In genomic region chr10:13008737-13009121, GRCm38 (mm10) we compare ENCODE assay signal across 8 mouse cellular contexts. TPM values are rescaled to one million over a fixed set of nuclear protein-coding genes. Genes with fewer than 3 reads are reported as not detected.
DNase-seq lines count a peak whose midpoint lies in the region; ATAC-seq and TF ChIP-seq lines count a peak whose summit lies in the region.

No protein-coding gene starts in this region.

- peaks cover 18% of the 10 kb centered on the region for H3K79me2 ChIP-seq in CH12.LX (replicated peaks; ENCODE audit: control insufficient read depth, extremely low read depth, insufficient read depth, poor library complexity, severe bottlenecking)

- peak overlapping the region; percentile 74 for H3K9ac ChIP-seq in CH12.LX (ENCODE audit: insufficient read depth, low read depth)
- peak overlapping the region; percentile 79 for H3K9ac ChIP-seq in forebrain, embryonic 13.5 days
- peak overlapping the region; percentile 69 for H3K9ac ChIP-seq in liver, embryonic 14.5 days (replicated peaks)

- ATAC-seq in frontal cortex, adult (ENCODE audit: low TSS enrichment) = peak; percentile 26; the same call in 1 of the 2 replicates
- no peak; the same call in 1 of the 2 replicates for ATAC-seq in forebrain, embryonic 13.5 days
- peak; percentile 51 for ATAC-seq in liver, embryonic 14.5 days (ENCODE audit: insufficient read depth)

- in situ Hi-C loops in CH12.LX (cut with MboI; ENCODE audit: low pct_ligation_motif_present, low pct_unique_long_range_greater_than_20kb, low sequenced_read_pairs) = no loop called here

- H3K4me2 ChIP-seq in CH12.LX (ENCODE audit: insufficient read depth, low read depth, poor library complexity, severe bottlenecking) = peak overlapping the region; percentile 79
- H3K4me2 ChIP-seq in forebrain, embryonic 13.5 days = peak overlapping the region; percentile 79
- H3K4me2 ChIP-seq in liver, embryonic 14.5 days (ENCODE audit: low read depth) = peak overlapping the region; percentile 77

- no peaks in the 10 kb centered on the region for H3K27me3 ChIP-seq in CH12.LX (replicated peaks)
- H3K27me3 ChIP-seq in forebrain, embryonic 13.5 days = no peaks in the 10 kb centered on the region
- H3K27me3 ChIP-seq in liver, embryonic 14.5 days (ENCODE audit: control insufficient read depth, insufficient read depth, low read length) = no peaks in the 10 kb centered on the region

- WGBS in forebrain, embryonic 13.5 days = 2% methylated on average over 29 of the region's 29 CpGs
- WGBS in liver, embryonic 14.5 days (ENCODE audit: insufficient replicate concordance) = 2% methylated on average over 29 of the region's 29 CpGs

- peaks cover 4 to 26% of the 10 kb centered on the region in 2 experiments for H3K36me3 ChIP-seq in CH12.LX (replicated peaks in 1 of 2; ENCODE audit: control insufficient read depth in 1 of 2, insufficient read depth in 1 of 2, low read length in 1 of 2)
- peaks cover 4% of the 10 kb centered on the region; the same call in 1 of the 2 replicates for H3K36me3 ChIP-seq in forebrain, embryonic 13.5 days (ENCODE audit: poor library complexity, severe bottlenecking)
- H3K36me3 ChIP-seq in liver, embryonic 14.5 days (replicated peaks; ENCODE audit: control insufficient read depth, insufficient read depth, low read depth) = no peaks in the 10 kb centered on the region

- H3K4me3 ChIP-seq in CH12.LX (replicated peaks in 1 of 3; ENCODE audit: low read depth in 2 of 3, low read length in 2 of 3, poor library complexity in 1 of 3) = peak overlapping the region; percentile 89 to 98 (median 94)
- peak overlapping the region; percentile 72 for H3K4me3 ChIP-seq in forebrain, embryonic 13.5 days
- H3K4me3 ChIP-seq in liver, embryonic 14.5 days (ENCODE audit: insufficient read depth in 1 of 2, low read depth in 2 of 2, low read length in 2 of 2) = peak overlapping the region; percentile 74 to 93

- dilution Hi-C loops in CH12.LX (cut with MboI; ENCODE audit: extremely low pct_ligation_motif_present, extremely low pct_unique_long_range_greater_than_20kb, low sequenced_read_pairs) = no loop called here

- no peaks in the 10 kb centered on the region for H3K9me3 ChIP-seq in CH12.LX (replicated peaks; ENCODE audit: low read length)
- H3K9me3 ChIP-seq in forebrain, embryonic 13.5 days (replicated peaks) = no peaks in the 10 kb centered on the region
- no peaks in the 10 kb centered on the region for H3K9me3 ChIP-seq in liver, embryonic 14.5 days (ENCODE audit: control insufficient read depth, low read length)

- no peak for TF ChIP-seq POLR2A in CH12.LX (IDR thresholded peaks at IDR 0.05; ENCODE audit: low read depth, low read length)

- no peak for DNase-seq in frontal cortex, adult 2 months (ENCODE audit: extremely low spot score in 1 of 2, low spot score in 1 of 2)
- no peak for DNase-seq in CH12.LX (ENCODE audit: extremely low read depth)
- no peak for DNase-seq in liver, embryonic 14.5 days (ENCODE audit: low read depth in 3 of 3, low spot score in 3 of 3)
- DNase-seq in right cerebral cortex, adult 2 months (ENCODE audit: low spot score in 2 of 2) = no peak
- no peak for DNase-seq in cerebellum, adult 8-10 months
- no peak for DNase-seq in thymus, postnatal 4 days

- TF ChIP-seq RAD21 in CH12.LX (IDR thresholded peaks at IDR 0.05; ENCODE audit: low read depth, low read length) = no peak

- no peak for TF ChIP-seq CTCF in CH12.LX (conservative IDR thresholded peaks at IDR 0.05 in 1 of 2, IDR thresholded peaks at IDR 0.05 in 1 of 2; ENCODE audit: low read depth in 2 of 2, low read length in 2 of 2)
- TF ChIP-seq CTCF in liver, embryonic 14.5 days (IDR thresholded peaks at IDR 0.05; ENCODE audit: low read depth) = no peak

- no peak for TF ChIP-seq EP300 in CH12.LX (IDR thresholded peaks at IDR 0.05; ENCODE audit: low read length)
- no peak for TF ChIP-seq EP300 in liver, embryonic 14.5 days (IDR thresholded peaks at IDR 0.05; ENCODE audit: low read depth)

- no peak overlapping the region; the same call in 1 of the 2 replicates for H3K27ac ChIP-seq in CH12.LX (ENCODE audit: insufficient read depth, low read depth)
- no peak overlapping the region for H3K27ac ChIP-seq in forebrain, embryonic 13.5 days
- H3K27ac ChIP-seq in liver, embryonic 14.5 days = no peak overlapping the region

- peaks cover 5 to 23% of the 10 kb centered on the region in 2 experiments; a peak in 3 of 4 replicates for H3K4me1 ChIP-seq in CH12.LX (ENCODE audit: control insufficient read depth in 1 of 2, insufficient read depth in 2 of 2)
- H3K4me1 ChIP-seq in forebrain, embryonic 13.5 days = peaks cover 16% of the 10 kb centered on the region
- peaks cover 2 to 13% of the 10 kb centered on the region in 2 experiments; a peak in 3 of 4 replicates for H3K4me1 ChIP-seq in liver, embryonic 14.5 days (replicated peaks; ENCODE audit: control insufficient read depth in 2 of 2, insufficient read depth in 2 of 2, low read length in 1 of 2)

TF ChIP-seq in CH12.LX, 34 proteins besides CTCF, POLR2A, EP300 and RAD21:
- TF ChIP-seq MEF2A (IDR thresholded peaks at IDR 0.05; ENCODE audit: borderline replicate concordance, low read depth, low read length) = no peak
- TF ChIP-seq MAFK (IDR thresholded peaks at IDR 0.05; ENCODE audit: insufficient replicate concordance, low read length) = no peak
- no peak for TF ChIP-seq ETS1 (conservative IDR thresholded peaks at IDR 0.05; ENCODE audit: low read depth, low read length)
- TF ChIP-seq MYC (IDR thresholded peaks at IDR 0.05; ENCODE audit: low read depth, low read length) = no peak

RNA-seq across cellular contexts. Expression of gene Sf3b5, which starts 3.6 kb away (rescaled TPM):
- polyA plus RNA-seq in frontal cortex, adult 2 months (2012; rRNA removed) = 20.8 and 23.9 TPM in 2 replicates
- 49.1 and 49.6 TPM in 2 replicates for total RNA-seq in CH12.LX (2012; rRNA removed)
- total RNA-seq in CH12.LX (2014; rRNA removed) = 41.8 and 51.3 TPM in 2 replicates
- polyA plus RNA-seq in CH12.LX (2012; ENCODE audit: insufficient read length, low read depth) = 36.6 and 41.9 TPM in 2 replicates
- 32.8 and 34.2 TPM in 2 replicates for polyA plus RNA-seq in forebrain, embryonic 13.5 days (2015; fragmentation: Nextera tagmentation; extraction: Ambion mirVana)
- 22.5 and 27.8 TPM in 2 replicates for polyA plus RNA-seq in liver, embryonic 14.5 days (2012; rRNA removed)
- 23.1 and 24.9 TPM in 2 replicates for polyA plus RNA-seq in liver, embryonic 14.5 days (2014; fragmentation: Nextera tagmentation; extraction: Ambion mirVana)

RNA-seq across cellular contexts. Expression of gene Stx11, which starts 44.6 kb away (rescaled TPM):
- 0.16 and 0.19 TPM in 2 replicates for polyA plus RNA-seq in frontal cortex, adult 2 months (2012; rRNA removed)
- total RNA-seq in CH12.LX (2012; rRNA removed) (33.7 and 49.8 TPM in 2 replicates), CH12.LX (2014; rRNA removed) (42.3 and 47.7 TPM in 2 replicates)
- 22.2 and 23.4 TPM in 2 replicates for polyA plus RNA-seq in CH12.LX (2012; ENCODE audit: insufficient read length, low read depth)
- 0.58 and 0.67 TPM in 2 replicates for polyA plus RNA-seq in forebrain, embryonic 13.5 days (2015; fragmentation: Nextera tagmentation; extraction: Ambion mirVana)
- 5.7 and 6.1 TPM in 2 replicates for polyA plus RNA-seq in liver, embryonic 14.5 days (2012; rRNA removed)
- polyA plus RNA-seq in liver, embryonic 14.5 days (2014; fragmentation: Nextera tagmentation; extraction: Ambion mirVana) = 12.3 and 13.1 TPM in 2 replicates

RNA-seq across cellular contexts. Expression of gene Plagl1, which starts 51.6 kb away (rescaled TPM):
- 21.4 and 25.9 TPM in 2 replicates for polyA plus RNA-seq in frontal cortex, adult 2 months (2012; rRNA removed)
- total RNA-seq in CH12.LX (2012; rRNA removed) (0.42 and 1.7 TPM in 2 replicates), CH12.LX (2014; rRNA removed) (0.04 and 0.48 TPM in 2 replicates)
- polyA plus RNA-seq in CH12.LX (2012; ENCODE audit: insufficient read length, low read depth) = 0.22 and 0.87 TPM in 2 replicates
- 58.0 and 67.0 TPM in 2 replicates for polyA plus RNA-seq in forebrain, embryonic 13.5 days (2015; fragmentation: Nextera tagmentation; extraction: Ambion mirVana)
- polyA plus RNA-seq in liver, embryonic 14.5 days (2012; rRNA removed) = 41.0 and 47.0 TPM in 2 replicates
- 26.3 and 27.5 TPM in 2 replicates for polyA plus RNA-seq in liver, embryonic 14.5 days (2014; fragmentation: Nextera tagmentation; extraction: Ambion mirVana)

Comparison
In these comparisons a context has a peak if more than half of its experiments do, and no peak if none do; other contexts are left out.
1. RNA of gene Plagl1, which starts 51.6 kb away (polyA plus RNA-seq): 58.0 to 67.0 TPM in forebrain, embryonic 13.5 days, 26.3 to 47.0 TPM in liver, embryonic 14.5 days and 21.4 to 25.9 TPM in frontal cortex, adult 2 months; 0.22 to 0.87 TPM in CH12.LX; every median in the first group is over 10 times any median in the second.
2. Peak in every context shown above with its lines, with median percentiles within 50 percentile points of each other: H3K4me2 ChIP-seq, H3K4me3 ChIP-seq and H3K9ac ChIP-seq.